Mouse (Mus musculus): Measurements from ENCODE around the gene Vps13d.

Vps13d gene

GRCm38 (mm10) chr4:145147006-145147961 lies 47.5 kb downstream of the Vps13d start:
- no peak for DNase-seq (ENCODE audit: low spot score)

- DNase-seq (ENCODE audit: low spot score): no peak
These were observed 51.3 kb downstream of the Vps13d start for GRCm38 (mm10) chr4:145143533-145143932.

- DNase-seq (ENCODE audit: low spot score): no peak
These were observed 58.1 kb downstream of the Vps13d start for GRCm38 (mm10) chr4:145136705-145137104.

- no peak for DNase-seq (ENCODE audit: low spot score)
These were observed 59.3 kb downstream of the Vps13d start for GRCm38 (mm10) chr4:145135473-145135872.

- DNase-seq (ENCODE audit: low spot score): no peak
These were observed 64.0 kb downstream of the Vps13d start for GRCm38 (mm10) chr4:145130772-145131171.

- DNase-seq (ENCODE audit: low spot score): no peak
These were observed 64.8 kb downstream of the Vps13d start for GRCm38 (mm10) chr4:145129956-145130548.

GRCm38 (mm10) chr4:145125463-145126220 lies 69.2 kb downstream of the Vps13d start:
- DNase-seq (ENCODE audit: low spot score): no peak

GRCm38 (mm10) chr4:145124419-145124818 lies 70.4 kb downstream of the Vps13d start:
- no peak for DNase-seq (ENCODE audit: low spot score)

GRCm38 (mm10) chr4:145111641-145112040 lies 83.2 kb downstream of the Vps13d start:
- no peak for DNase-seq (ENCODE audit: low spot score)

- no peak for DNase-seq (ENCODE audit: low spot score)
These were observed 84.1 kb downstream of the Vps13d start for GRCm38 (mm10) chr4:145110736-145111135.

- DNase-seq (ENCODE audit: low spot score): no peak
These were observed 88.0 kb downstream of the Vps13d start for GRCm38 (mm10) chr4:145106796-145107195.

GRCm38 (mm10) chr4:145105319-145105718 lies 89.5 kb downstream of the Vps13d start:
- no peak for DNase-seq (ENCODE audit: low spot score)

GRCm38 (mm10) chr4:145104917-145105316 lies 89.9 kb downstream of the Vps13d start:
- DNase-seq (ENCODE audit: low spot score): no peak

GRCm38 (mm10) chr4:145103617-145104016 lies 91.2 kb downstream of the Vps13d start:
- DNase-seq (ENCODE audit: low spot score): no peak

GRCm38 (mm10) chr4:145101823-145102718 lies 92.7 kb downstream of the Vps13d start:
- no peak for DNase-seq (ENCODE audit: low spot score)

GRCm38 (mm10) chr4:145099853-145100252 lies 95.0 kb downstream of the Vps13d start:
- no peak for DNase-seq (ENCODE audit: low spot score)

GRCm38 (mm10) chr4:145099344-145099743 lies 95.5 kb downstream of the Vps13d start:
- DNase-seq (ENCODE audit: low spot score): no peak

GRCm38 (mm10) chr4:145097974-145098373 lies 96.8 kb downstream of the Vps13d start:
- no peak for DNase-seq (ENCODE audit: low spot score)

GRCm38 (mm10) chr4:145096481-145097039 lies 98.2 kb downstream of the Vps13d start:
- DNase-seq (ENCODE audit: low spot score): no peak

- DNase-seq (ENCODE audit: low spot score): no peak
These were observed 108.3 kb downstream of the Vps13d start for GRCm38 (mm10) chr4:145086509-145086908.

GRCm38 (mm10) chr4:145079324-145079723 lies 115.5 kb downstream of the Vps13d start:
- DNase-seq (ENCODE audit: low spot score): no peak

Data from MN1 (cell line).